Mouse (Mus musculus) limb, embryonic 15.5 days (tissue): ENCODE data around the gene Fndc4. TPM values are rescaled to one million over a fixed set of nuclear protein-coding genes. Genes with fewer than 3 reads are reported as not detected.

Source experiments
- ATAC-seq: fragments of 200-750 bp; cut with Nextera tagmentation; 2 replicates; pipeline ENCODE4 v1.8.0; 2017; ENCODE audit warnings: low read depth, moderate TSS enrichment; ENCODE audit not compliant: insufficient number of reproducible peaks, low FRiP score, low TSS enrichment
- H3K27ac ChIP-seq: fragments of 300-500 bp; sonication (generic); 2 replicates; pipeline ENCODE4 v1.5.1; 2015; ENCODE audit warnings: moderate library complexity, mild to moderate bottlenecking, inconsistent platforms
- H3K27me3 ChIP-seq: fragments of 300-500 bp; sonication (generic); 2 replicates; pipeline ENCODE4 v1.6.1; 2015; ENCODE audit warnings: inconsistent platforms
- H3K36me3 ChIP-seq: fragments of 300-500 bp; sonication (generic); 2 replicates; pipeline ENCODE4 v1.6.1; 2015; ENCODE audit warnings: inconsistent platforms
- H3K4me1 ChIP-seq: fragments of 300-500 bp; sonication (generic); 2 replicates; pipeline ENCODE4 v1.6.1; 2015; ENCODE audit warnings: inconsistent platforms
- H3K4me2 ChIP-seq: fragments of 300-500 bp; sonication (generic); 2 replicates; pipeline ENCODE4 v1.6.1; 2015; ENCODE audit warnings: mild to moderate bottlenecking, inconsistent platforms
- H3K4me3 ChIP-seq: fragments of 300-500 bp; sonication (generic); 2 replicates; pipeline ENCODE4 v1.5.1; 2015; ENCODE audit warnings: mild to moderate bottlenecking, inconsistent platforms
- H3K9ac ChIP-seq: fragments of 300-500 bp; sonication (generic); 2 replicates; pipeline ENCODE4 v1.6.1; 2015; ENCODE audit warnings: inconsistent platforms
- H3K9me3 ChIP-seq: fragments of 300-500 bp; sonication (generic); 2 replicates; pipeline ENCODE4 v1.6.1; 2016; ENCODE audit warnings: inconsistent platforms
- WGBS: fragments of 180-500 bp; shearing (Covaris S2); methylation state at CpG from one replicate; pipeline ENCODE4 v1.1.7; 2015; 5-methylcytosine and 5-hydroxymethylcytosine counted together
- polyA plus RNA-seq: library from polyadenylated mRNA; unstranded; fragments of >200 nt; fragmentation: Nextera tagmentation; extraction: Ambion mirVana; gene quantifications from 2 replicates; pipeline ENCODE4 v1.2.1, GENCODE M21; 2015

Fndc4 gene
- polyA plus RNA-seq, result 63.2 and 76.9 TPM in 2 replicates

DNA sequence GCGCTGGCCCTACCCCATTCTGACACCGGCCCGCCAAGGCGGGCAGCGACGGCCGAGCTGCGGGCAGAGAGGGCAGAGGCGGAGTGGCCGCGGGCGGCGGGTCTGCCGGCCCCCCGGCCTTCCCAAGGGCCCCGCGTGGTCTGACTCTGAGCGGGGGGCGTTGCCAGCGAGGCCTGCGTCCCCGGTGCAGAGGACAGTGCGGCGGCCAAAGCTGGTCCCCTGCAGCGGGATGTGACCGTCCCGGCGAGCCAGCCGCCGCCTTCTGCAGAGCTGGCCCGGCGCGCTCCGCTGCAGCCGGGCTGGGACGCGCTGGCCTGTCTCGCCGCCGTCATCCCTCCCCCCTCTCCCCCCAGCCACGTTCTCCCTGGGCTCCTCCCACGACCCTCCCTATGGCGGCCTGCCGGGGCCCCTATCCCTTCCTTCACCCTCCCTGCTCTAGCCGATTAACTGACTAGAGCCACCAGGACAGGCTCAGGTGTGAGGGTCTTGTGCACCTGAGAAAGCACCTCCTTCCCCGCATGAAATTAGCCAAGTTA is at the start of gene Fndc4:
TSS of gene Fndc4 (minus strand) at position 475 of the 536 bp plus-strand sequence.
- ATAC-seq, result peak; percentile 32; the same call in 1 of the 2 replicates

DNA sequence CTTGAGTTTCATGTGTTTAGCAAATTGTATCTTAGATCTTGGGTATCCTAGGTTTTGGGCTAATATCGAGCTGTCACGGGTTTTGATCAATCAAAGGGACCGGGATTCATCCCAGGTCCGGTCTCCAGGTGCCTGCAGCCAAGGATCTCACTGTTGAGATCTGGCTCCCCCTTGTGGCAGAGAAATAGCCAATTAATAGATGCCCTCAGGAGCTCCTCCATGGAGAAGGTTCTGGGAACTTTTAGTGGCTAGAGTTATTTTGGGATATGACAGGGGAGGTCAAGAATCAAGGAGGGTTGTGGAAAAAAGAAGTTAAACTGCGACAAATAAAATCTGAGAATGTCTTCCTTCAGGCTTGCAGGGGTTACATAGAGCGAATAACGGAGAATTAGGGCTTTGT is 32.4 kb upstream of the Fndc4 start:
- ATAC-seq, result no peak
- WGBS, result 27% methylated on average over 7 of the region's 7 CpGs
- H3K9me3 ChIP-seq, result no peaks in the 10 kb centered on the region; the same call in 1 of the 2 replicates

More for the DNA sequence above, at the start of gene Fndc4:
- Histone ChIP-seq H3K27ac (peak within 1 kb of the TSS; percentile 74), H3K27me3 (no peaks in the 10 kb centered on the region; the same call in 1 of the 2 replicates), H3K9me3 (no peaks in the 10 kb centered on the region), H3K4me2 (peak within 1 kb of the TSS; percentile 89), H3K36me3 (peaks cover 16% of the 10 kb centered on the region), H3K4me1 (peaks cover 20% of the 10 kb centered on the region), H3K9ac (peak within 1 kb of the TSS; percentile 90), H3K4me3 (peak within 1 kb of the TSS; percentile 88)
- WGBS, result under 1% methylated on average over 35 of the region's 46 CpGs

DNA sequence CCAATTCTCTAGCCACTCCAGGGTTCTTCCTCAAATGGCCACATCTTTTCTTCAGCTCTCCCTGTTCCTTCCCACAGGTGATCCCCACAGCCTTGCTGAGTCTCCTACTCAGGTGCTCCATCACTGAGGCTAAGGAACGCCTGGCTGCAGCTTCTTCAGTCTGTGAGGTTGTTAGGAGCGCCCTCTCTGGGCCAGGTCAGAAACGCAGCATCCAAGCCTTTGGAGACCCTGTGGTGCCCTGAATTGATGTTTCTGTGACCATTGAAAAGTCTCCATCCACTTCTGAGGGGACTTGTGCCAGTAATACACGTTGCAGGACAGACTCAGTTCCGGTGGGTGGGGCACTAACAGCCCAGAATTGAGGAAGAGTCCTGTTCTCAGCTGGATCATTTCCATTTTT is 31.0 kb upstream of the Fndc4 start:
- H3K9me3 ChIP-seq, result no peaks in the 10 kb centered on the region
- WGBS, result 16% methylated on average over 5 of the region's 5 CpGs
- no peak for ATAC-seq

More for the DNA sequence above, 32.4 kb upstream of the Fndc4 start:
- no peak overlapping the region for H3K4me2 ChIP-seq
- no peaks in the 10 kb centered on the region for H3K4me1 ChIP-seq
- no peak overlapping the region for H3K4me3 ChIP-seq
- no peaks in the 10 kb centered on the region for H3K27me3 ChIP-seq
- no peak overlapping the region for H3K27ac ChIP-seq
- no peaks in the 10 kb centered on the region for H3K36me3 ChIP-seq
- no peak overlapping the region for H3K9ac ChIP-seq

DNA sequence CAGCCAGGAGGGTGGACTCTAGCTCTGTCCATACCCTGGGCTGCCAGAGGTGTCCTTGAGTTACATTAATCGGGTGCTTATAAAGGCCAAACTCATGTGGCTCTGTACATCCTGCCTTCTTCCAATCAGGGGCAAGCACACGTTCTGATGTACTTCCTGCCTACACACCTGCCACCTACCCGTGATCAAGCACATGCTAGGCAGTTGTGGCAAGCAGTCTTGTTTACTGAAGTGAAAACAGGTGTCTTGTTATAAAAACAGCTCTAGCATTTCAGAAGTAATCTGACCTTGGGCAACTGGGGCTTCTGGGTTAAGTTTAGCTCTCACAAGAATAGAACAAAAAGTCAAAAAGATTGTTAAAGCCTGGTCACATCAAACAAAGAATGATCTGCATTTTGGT is 28.2 kb upstream of the Fndc4 start:
- H3K27ac ChIP-seq, result no peak overlapping the region
- WGBS, result 45% methylated on average over 3 of the region's 3 CpGs
- no peaks in the 10 kb centered on the region for H3K27me3 ChIP-seq
- no peak overlapping the region for H3K4me2 ChIP-seq
- no peaks in the 10 kb centered on the region for H3K9me3 ChIP-seq
- no peaks in the 10 kb centered on the region for H3K4me1 ChIP-seq
- no peak for ATAC-seq
- no peak overlapping the region for H3K4me3 ChIP-seq
- H3K36me3 ChIP-seq, result no peaks in the 10 kb centered on the region
- H3K9ac ChIP-seq, result no peak overlapping the region

More for the DNA sequence above, 31.0 kb upstream of the Fndc4 start:
- Histone ChIP-seq H3K36me3 (no peaks in the 10 kb centered on the region), H3K4me2 (no peak overlapping the region), H3K4me3 (no peak overlapping the region), H3K9ac (no peak overlapping the region), H3K27me3 (no peaks in the 10 kb centered on the region), H3K27ac (no peak overlapping the region), H3K4me1 (no peaks in the 10 kb centered on the region)

DNA sequence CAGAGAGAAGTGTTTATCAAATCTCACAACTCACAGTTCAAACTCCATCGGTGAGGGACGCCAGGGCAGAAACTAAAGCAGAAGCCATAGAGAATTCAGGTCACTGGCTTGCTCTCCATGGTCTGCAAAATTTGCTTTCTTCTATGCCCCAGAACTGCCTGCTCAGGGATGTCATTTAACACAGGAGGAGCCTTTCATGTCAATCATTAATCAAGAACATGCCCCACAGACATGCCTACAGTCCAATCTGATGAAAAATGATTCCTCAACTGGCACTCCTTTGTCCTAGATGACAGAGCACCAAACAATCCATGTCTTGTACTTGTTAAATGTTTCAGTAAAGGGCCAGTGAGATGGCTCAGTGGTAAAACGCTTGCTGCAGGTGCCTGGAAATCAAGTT is 26.9 kb upstream of the Fndc4 start:
- no peak for ATAC-seq
- H3K27ac ChIP-seq, result no peak overlapping the region
- no peaks in the 10 kb centered on the region for H3K27me3 ChIP-seq
- H3K4me2 ChIP-seq, result no peak overlapping the region
- no peaks in the 10 kb centered on the region for H3K4me1 ChIP-seq
- H3K9me3 ChIP-seq, result no peaks in the 10 kb centered on the region
- H3K9ac ChIP-seq, result no peak overlapping the region
- H3K4me3 ChIP-seq, result no peak overlapping the region
- H3K36me3 ChIP-seq, result no peaks in the 10 kb centered on the region
- 84% methylated on average over 3 of the region's 3 CpGs for WGBS

DNA sequence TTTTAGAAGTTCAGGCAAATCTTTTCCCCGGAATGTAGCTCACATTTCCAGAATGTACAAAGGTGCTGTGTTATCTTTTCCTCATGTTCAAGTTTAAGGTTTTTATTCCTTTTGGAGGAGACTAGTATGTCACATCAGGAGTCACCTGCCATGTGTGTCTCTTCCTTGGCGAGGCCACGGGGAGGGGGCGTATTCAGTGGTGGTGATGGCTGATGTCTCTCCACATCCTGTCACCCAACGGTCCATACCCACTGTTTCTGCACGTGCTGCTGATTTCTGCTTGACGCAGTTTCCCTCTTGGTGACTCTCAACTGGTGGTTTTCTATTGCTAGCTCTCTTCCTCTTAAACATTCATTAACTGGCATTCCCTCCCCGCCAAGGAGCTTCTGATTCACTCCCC is 16.9 kb upstream of the Fndc4 start:
- Histone ChIP-seq H3K4me1 (no peaks in the 10 kb centered on the region), H3K4me2 (no peak overlapping the region)

DNA sequence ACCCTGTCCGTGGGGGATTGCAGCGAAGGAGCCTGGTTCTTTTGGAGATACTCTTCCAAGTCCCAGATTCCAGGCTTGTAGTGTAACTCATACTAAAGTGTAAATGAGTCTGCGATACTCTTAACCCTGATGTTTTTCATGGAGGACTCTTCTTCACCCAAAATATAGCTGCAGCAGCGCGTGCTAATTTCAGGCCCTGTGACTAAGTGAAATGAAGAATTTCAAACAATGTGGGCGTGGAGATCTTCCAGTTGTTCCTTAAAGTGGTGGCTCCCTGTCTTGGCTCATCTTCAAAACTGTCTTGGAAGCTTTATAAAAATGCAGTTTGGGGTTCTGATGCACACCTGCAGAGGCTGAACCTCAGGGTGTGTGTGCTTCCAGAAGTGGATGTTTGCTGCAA is 7.2 kb upstream of the Fndc4 start:
- H3K9ac ChIP-seq, result no peak overlapping the region
- no peak for ATAC-seq
- WGBS, result 88% methylated on average over 6 of the region's 6 CpGs

More for the DNA sequence above, 16.9 kb upstream of the Fndc4 start:
- no peak overlapping the region for H3K9ac ChIP-seq
- H3K27me3 ChIP-seq, result no peaks in the 10 kb centered on the region
- H3K27ac ChIP-seq, result no peak overlapping the region
- H3K36me3 ChIP-seq, result no peaks in the 10 kb centered on the region
- no peak for ATAC-seq
- 85% methylated on average over 8 of the region's 8 CpGs for WGBS
- H3K9me3 ChIP-seq, result no peaks in the 10 kb centered on the region
- no peak overlapping the region for H3K4me3 ChIP-seq

DNA sequence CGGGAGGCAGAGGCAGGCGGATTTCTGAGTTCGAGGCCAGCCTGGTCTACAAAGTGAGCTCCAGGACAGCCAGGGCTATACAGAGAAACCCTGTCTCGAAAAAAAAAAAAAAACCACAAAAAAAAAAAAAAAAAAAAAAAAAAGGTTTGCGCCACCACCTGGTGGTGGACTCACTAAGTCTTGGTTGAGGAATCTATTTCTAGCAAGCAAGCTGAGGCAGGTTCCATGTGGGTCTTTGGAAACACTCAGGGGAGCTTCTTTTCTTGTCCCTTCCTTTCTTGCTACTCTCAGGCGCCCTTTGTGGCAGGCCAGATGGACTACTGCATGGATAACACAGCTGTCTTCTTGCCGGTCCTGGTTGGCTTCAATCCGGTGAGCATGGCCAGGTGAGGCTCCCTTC is 6.0 kb upstream of the Fndc4 start:
- Histone ChIP-seq H3K9ac (no peak overlapping the region), H3K27ac (no peak overlapping the region), H3K4me1 (no peaks in the 10 kb centered on the region), H3K36me3 (no peaks in the 10 kb centered on the region), H3K4me3 (no peak overlapping the region), H3K9me3 (no peaks in the 10 kb centered on the region), H3K4me2 (no peak overlapping the region), H3K27me3 (no peaks in the 10 kb centered on the region; the same call in 1 of the 2 replicates)
- WGBS, result 74% methylated on average over 8 of the region's 8 CpGs
- ATAC-seq, result no peak

More for the DNA sequence above, 7.2 kb upstream of the Fndc4 start:
- H3K27me3 ChIP-seq, result no peaks in the 10 kb centered on the region; the same call in 1 of the 2 replicates
- no peak overlapping the region for H3K4me2 ChIP-seq
- no peaks in the 10 kb centered on the region for H3K36me3 ChIP-seq
- H3K4me3 ChIP-seq, result no peak overlapping the region
- H3K9me3 ChIP-seq, result no peaks in the 10 kb centered on the region
- H3K27ac ChIP-seq, result no peak overlapping the region
- H3K4me1 ChIP-seq, result no peaks in the 10 kb centered on the region

DNA sequence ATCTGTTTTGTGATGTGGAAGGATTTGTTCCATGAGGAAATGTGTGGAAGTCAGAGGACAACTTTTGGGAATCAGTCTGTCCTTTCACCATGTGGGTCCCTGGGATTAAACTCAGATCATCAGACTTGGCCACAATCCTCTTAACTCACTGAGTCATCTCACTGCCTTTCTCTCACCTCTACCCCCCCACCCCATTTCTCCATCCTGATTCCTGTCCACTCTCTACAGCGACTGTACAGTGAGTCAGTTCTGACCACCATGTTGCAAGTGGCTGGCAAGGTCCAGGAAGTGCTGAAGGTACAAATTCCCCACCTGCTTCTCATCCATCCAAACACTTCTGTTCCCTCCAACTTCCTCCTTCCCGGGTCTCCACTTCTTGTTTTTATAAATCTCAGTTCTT is 2.6 kb upstream of the Fndc4 start:
- Histone ChIP-seq H3K36me3 (peaks cover 7% of the 10 kb centered on the region; the same call in 1 of the 2 replicates), H3K9me3 (no peaks in the 10 kb centered on the region), H3K4me3 (no peak overlapping the region), H3K4me1 (peaks cover 20% of the 10 kb centered on the region), H3K27ac (no peak overlapping the region), H3K4me2 (no peak overlapping the region), H3K27me3 (no peaks in the 10 kb centered on the region; the same call in 1 of the 2 replicates), H3K9ac (no peak overlapping the region)
- WGBS, result 48% methylated on average over 2 of the region's 2 CpGs
- no peak for ATAC-seq

DNA sequence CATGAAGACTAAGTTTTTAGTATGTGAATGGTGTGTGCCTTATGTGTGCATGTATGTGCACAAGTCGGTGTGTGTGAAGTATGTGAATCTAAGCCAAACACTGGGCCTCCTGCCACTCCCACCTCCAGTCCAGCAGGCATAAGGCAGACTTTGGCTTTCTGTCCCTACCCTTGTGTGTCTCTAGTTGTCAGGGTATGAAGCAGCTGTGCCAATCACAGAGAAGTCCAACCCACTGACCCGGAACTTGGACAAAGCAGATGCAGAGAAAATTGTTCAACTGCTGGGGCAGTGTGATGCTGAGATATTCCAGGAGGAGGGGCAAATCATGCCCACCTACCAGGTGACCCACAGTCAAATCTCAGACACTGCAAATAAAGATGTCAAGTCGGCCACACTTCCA is 2.1 kb upstream of the Fndc4 start:
- no peak for ATAC-seq
- Histone ChIP-seq H3K4me3 (no peak overlapping the region), H3K36me3 (peaks cover 11% of the 10 kb centered on the region), H3K4me1 (peaks cover 20% of the 10 kb centered on the region), H3K9ac (no peak overlapping the region), H3K27me3 (no peaks in the 10 kb centered on the region; the same call in 1 of the 2 replicates), H3K27ac (no peak overlapping the region), H3K9me3 (no peaks in the 10 kb centered on the region), H3K4me2 (no peak overlapping the region)
- 77% methylated on average over 3 of the region's 3 CpGs for WGBS

DNA sequence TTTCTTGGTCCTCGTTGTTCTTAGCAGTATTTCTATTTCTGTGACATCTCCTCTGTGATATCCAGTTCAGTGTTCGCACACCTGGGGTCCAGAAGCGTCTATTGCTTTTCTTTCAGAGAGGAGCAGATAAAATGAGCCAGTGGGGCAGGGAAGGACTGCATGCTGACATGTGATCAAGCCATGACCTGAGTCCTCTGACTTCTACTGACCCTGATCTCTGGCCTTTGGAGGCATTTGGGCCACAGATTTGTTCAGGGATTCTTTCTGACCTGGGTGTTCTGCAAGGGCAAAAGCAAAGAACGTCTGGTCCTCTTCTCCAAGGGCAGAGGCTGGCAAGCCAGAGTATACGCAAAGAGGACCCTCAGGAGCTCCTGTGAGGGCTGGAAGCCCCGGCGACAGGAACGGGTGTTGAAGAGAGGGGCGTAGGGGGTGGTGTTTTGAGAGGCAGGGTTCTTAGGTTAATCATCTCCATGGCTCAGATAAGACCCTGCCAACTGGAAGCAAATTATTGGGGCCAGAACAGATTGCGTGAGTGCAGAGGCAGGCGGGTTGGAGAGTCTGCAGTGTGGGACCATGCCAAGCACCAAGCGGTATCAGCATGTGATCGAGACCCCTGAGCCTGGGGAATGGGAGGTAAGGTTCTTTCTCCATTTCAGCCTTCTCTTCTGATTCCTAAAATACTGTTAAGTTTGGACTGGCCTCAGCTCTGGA is 1.3 kb upstream of the Fndc4 start, which contains the start of gene Gckr:
TSS of gene Gckr (plus strand) at position 397 of the 711 bp plus-strand sequence.
- peaks cover 20% of the 10 kb centered on the region for H3K4me1 ChIP-seq
- H3K36me3 ChIP-seq, result peaks cover 16% of the 10 kb centered on the region
- H3K9ac ChIP-seq, result no peak within 1 kb of the TSS
- 74% methylated on average over 13 of the region's 13 CpGs for WGBS
- H3K27me3 ChIP-seq, result no peaks in the 10 kb centered on the region; the same call in 1 of the 2 replicates
- no peak within 1 kb of the TSS for H3K4me3 ChIP-seq
- H3K9me3 ChIP-seq, result no peaks in the 10 kb centered on the region
- ATAC-seq, result no peak
- no peak within 1 kb of the TSS for H3K4me2 ChIP-seq
- no peak within 1 kb of the TSS for H3K27ac ChIP-seq

DNA sequence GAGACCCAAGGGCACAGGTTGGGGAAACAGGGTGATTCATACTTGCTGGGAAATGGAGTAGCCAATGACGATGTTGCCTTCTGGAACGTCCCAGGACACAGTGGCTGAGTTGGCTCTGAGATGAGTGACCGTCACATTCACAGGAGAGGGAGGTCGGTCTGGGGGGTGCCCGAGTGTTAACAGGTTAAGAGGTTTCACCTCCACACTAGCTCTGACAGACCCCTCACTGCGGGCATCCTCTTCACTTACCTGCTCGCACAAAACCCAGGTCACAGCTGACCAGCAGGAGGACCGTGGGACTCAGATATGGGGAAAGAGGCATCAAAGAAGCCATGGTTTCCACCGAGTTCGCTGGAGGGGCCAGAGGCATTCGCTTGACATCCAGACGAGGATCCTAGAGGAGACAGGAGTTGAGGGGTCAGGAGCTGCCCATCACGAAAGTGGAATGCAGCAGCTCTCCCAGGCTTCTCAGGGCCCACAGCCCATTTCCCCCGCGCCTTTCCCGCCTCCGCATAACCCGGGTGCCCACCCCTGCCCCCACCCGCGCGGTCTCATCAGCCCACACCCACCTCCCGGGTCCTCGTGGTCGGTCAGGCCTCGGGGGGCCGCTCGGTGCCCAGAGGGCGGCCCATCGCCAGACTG is 795 bp downstream of the Fndc4 start:
- WGBS, result 4% methylated on average over 29 of the region's 29 CpGs
- no peaks in the 10 kb centered on the region for H3K27me3 ChIP-seq

More for the DNA sequence above, 795 bp downstream of the Fndc4 start:
- peak overlapping the region; percentile 88 for H3K4me3 ChIP-seq
- peak overlapping the region; percentile 74 for H3K27ac ChIP-seq
- peak overlapping the region; percentile 90 for H3K9ac ChIP-seq
- H3K4me1 ChIP-seq, result peaks cover 23% of the 10 kb centered on the region
- H3K36me3 ChIP-seq, result peaks cover 16% of the 10 kb centered on the region
- no peaks in the 10 kb centered on the region for H3K9me3 ChIP-seq
- peak overlapping the region; percentile 89 for H3K4me2 ChIP-seq
- no peak for ATAC-seq
